Mouse (Mus musculus): Measurements from ENCODE around the gene Zdhhc12.

DNA sequence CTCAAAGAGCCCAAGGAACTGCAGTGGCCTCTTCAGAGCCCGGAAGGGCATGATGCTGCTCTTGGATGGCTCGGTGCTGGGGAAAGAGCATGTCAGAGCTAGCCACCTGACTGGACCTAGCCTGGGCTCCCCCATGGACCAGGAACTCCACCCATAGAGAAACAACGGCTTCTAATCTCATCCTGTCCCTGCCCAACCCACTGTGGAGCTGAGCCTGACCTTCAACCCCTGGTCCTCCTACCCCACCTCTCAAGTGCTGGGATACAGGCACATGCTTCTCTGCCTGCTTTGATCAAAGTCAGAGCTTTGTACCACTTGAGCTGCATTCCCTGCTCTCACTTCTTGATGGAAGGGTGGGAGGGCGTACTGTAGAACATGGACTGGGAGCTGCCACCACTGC, 14.8 kb upstream of the Zdhhc12 start:
- TF ChIP-seq CTCF (IDR thresholded peaks at IDR 0.05; ENCODE audit: control insufficient read depth, insufficient read depth, low read length) (no peak), POLR2A (IDR thresholded peaks at IDR 0.05; ENCODE audit: borderline replicate concordance, control insufficient read depth, low read depth, low read length) (no peak)
